Mouse (Mus musculus) ES-Bruce4 (cell line): ENCODE results near the gene Gsta2.

Experiments
- CTCF ChIP-seq: IDR thresholded peaks from one replicate; pipeline ENCODE4 v1.8.1; 2011; ENCODE audit warnings: low read depth, low read length
- EP300 ChIP-seq: IDR thresholded peaks from 2 replicates; pipeline ENCODE4 v1.6.1; 2011; ENCODE audit warnings: low read depth, low read length; ENCODE audit not compliant: insufficient read depth
- POLR2A ChIP-seq: IDR thresholded peaks from one replicate; pipeline ENCODE4 v1.8.1; 2011; ENCODE audit warnings: low read length; ENCODE audit not compliant: insufficient read depth

DNA sequence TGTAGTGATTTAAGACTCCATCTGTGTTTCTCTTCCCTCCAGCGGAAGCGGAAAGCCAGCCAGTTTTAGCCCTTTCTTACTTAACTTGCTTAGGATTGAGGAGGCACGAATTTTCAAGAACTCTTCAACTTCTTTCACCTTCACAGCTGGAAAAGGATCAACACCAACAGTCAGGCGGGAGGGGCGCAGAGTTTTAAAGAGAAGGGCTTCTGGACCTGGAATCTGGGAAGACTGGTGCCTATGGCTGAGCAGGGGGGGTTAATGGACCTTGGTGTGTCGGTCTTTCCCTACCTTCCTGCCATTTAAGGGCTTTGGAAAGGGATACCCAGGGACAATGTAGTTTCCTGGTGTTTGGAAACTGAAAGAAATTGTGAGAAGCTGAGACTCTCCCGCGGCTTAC, 22.0 kb upstream of the Gsta2 start:
- no peak for TF ChIP-seq CTCF
- no peak for TF ChIP-seq POLR2A
- no peak for TF ChIP-seq EP300
